Mouse (Mus musculus) testis, adult 2 months (tissue): ENCODE measurements around the gene Slc6a13.

ENCODE experiments used
- CTCF ChIP-seq: fragments of 200-500 bp; IDR thresholded peaks from 2 replicates; pipeline ENCODE4 v1.5.1; 2012; ENCODE audit warnings: low read depth, mild to moderate bottlenecking, inconsistent platforms, low read length, moderate library complexity; ENCODE audit not compliant: control insufficient read depth, insufficient read depth, insufficient replicate concordance
- POLR2A ChIP-seq: fragments of 200-500 bp; IDR thresholded peaks from 2 replicates; pipeline ENCODE4 v1.6.1; 2012; ENCODE audit warnings: low read depth, mild to moderate bottlenecking, inconsistent platforms, low read length, moderate library complexity; ENCODE audit not compliant: control insufficient read depth

DNA sequence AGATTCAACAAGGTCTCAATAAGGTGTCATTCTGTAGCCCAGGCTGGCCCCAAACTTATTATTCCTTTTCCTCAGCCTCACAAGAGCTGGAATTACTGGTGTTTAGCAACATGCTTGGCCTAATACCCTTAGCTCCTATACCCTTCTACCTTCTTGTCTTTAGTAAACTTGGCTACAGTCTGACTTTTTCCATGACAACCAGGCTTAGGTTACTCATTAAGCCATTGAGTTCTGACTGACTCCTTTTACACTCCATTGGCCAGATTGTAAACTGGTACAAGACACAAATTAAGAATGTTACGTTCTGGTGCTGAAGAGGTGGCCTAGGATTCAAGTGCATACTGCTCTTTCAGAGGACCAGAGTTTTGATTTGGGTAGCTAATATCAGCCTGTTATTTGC, 49.6 kb upstream of the Slc6a13 start:
- no peak for TF ChIP-seq POLR2A
- no peak for TF ChIP-seq CTCF
